Mouse (Mus musculus) frontal cortex, postnatal 14 days (tissue): ENCODE results near the gene Il9.

ENCODE experiments used
- DNase-seq, 2 experiments: peaks; one replicate each; pipeline ENCODE4 v3.0.0; 2022; ENCODE audit warnings: low spot score in 2 of 2

Il9 gene

DNA sequence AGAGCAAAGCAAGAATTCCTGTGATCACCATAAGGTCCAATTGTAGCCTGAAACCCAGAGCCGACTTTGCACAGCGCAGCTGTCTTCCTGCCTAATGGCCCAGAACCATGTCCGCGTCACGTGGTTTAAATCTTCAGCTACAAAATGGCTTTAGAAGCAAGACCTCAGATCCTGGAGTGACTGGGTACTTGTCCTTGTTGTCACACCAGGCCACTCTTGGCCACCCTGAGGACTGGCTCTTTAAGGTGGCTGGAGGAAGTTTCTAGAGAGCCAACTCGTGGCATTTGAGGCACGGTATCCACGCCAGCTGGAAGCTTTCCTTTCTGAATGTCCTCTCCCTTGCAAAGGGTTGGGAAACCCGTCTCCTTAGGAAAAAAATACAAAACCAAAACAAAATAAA is 10.1 kb downstream of the Il9 start:
- no peak for DNase-seq

- no peak for DNase-seq
Observed at GRCm38 (mm10) chr13:56471211-56471610, 10.8 kb downstream of the Il9 start.

GRCm38 (mm10) chr13:56468536-56468935 is 13.5 kb downstream of the Il9 start:
- no peak for DNase-seq

- no peak for DNase-seq
Observed at GRCm38 (mm10) chr13:56467786-56468185, 14.3 kb downstream of the Il9 start.

DNA sequence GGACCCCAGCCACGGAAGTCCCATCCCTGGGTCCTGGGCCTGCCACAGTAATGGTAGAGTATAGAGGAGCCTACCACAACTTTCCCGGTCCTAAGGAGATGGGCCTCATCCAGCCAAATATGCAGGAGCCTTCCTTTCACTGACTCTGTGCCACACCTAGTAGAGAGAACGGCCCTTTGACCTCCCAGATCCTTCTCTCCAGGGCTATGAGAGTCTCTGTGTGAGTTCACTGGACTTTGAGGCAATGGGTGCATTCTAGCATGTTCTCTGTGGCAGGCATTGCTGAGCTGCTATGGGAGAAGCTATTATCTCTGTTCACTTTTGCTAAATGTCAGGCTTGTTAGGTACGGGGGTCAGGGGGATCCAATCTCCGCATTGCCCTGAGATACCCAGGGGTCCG is 18.3 kb downstream of the Il9 start:
- DNase-seq: no peak

- no peak for DNase-seq
Observed at GRCm38 (mm10) chr13:56463261-56463660, 18.8 kb downstream of the Il9 start.

GRCm38 (mm10) chr13:56462791-56463190 is 19.3 kb downstream of the Il9 start:
- no peak for DNase-seq

- DNase-seq: no peak
Observed at GRCm38 (mm10) chr13:56461460-56461859, 20.6 kb downstream of the Il9 start.

GRCm38 (mm10) chr13:56458001-56458400 is 24.0 kb downstream of the Il9 start:
- DNase-seq: no peak

DNA sequence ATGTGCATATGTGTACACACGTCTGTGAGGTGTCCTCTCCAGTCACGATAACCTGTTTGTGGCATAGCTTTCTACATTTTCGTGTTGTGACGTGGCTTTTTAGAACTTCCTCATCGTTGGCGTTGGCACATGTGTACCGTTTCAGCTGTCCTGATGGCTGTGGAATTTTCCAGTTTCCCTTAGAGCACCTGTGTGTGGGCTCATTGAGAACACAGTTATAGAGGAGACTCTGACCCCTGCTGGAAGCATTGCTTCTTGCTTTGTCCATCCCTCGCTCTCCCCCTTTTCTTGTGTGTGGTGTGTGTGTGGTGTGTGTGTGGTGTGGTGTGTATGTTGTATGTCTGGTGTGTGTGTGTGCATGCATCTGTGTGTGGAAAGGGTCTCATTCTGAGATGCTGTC is 32.0 kb downstream of the Il9 start:
- DNase-seq: no peak

- DNase-seq: no peak
Observed at GRCm38 (mm10) chr13:56449239-56450030, 32.6 kb downstream of the Il9 start.

DNA sequence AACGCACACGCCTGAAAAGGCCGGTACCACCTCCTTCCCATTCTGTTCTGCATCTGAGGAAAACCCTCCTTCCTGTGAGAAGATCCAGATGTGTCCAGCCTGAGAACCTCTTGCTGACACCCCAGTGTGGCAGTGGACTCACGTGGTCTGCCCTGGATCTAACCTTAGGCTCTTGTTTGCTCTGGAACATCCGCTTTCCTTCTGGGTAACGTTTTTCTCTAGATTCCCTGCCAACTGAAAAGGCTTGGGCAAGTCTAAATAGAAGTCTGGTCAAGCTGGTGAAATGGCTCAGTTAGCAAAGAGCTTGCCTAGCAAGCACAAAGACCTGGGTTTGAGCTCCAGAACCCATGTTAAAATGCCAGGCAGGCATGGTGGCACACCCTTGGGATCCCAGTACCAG is 37.0 kb downstream of the Il9 start:
- DNase-seq: no peak

DNA sequence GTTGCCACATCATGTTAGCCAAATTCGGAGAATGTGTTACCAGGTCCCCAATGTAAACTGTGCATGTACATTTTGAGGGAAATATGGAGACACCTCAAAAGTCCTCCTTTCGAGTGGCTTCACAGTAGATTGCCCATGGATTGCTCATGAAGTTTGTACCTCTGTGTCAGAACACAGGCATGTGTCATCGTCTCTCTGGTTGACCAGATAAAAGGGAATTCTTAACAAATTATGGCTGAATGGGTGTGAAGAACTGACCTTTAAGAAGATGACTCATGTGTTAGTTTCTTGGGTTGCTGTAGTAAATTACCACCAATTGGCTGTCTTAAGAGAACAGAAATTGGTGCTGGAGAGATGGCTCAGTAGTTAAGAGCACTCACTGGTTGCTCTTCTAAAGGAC is 37.9 kb downstream of the Il9 start:
- DNase-seq: no peak

GRCm38 (mm10) chr13:56443411-56443810 is 38.6 kb downstream of the Il9 start:
- DNase-seq: no peak

GRCm38 (mm10) chr13:56438211-56439075 is 43.6 kb downstream of the Il9 start, which contains the start of gene Slc25a48:
Slc25a48 (plus strand) TSS chr13:56438355.
- no peak for DNase-seq

GRCm38 (mm10) chr13:56435615-56436287 is 46.3 kb downstream of the Il9 start:
- DNase-seq: no peak

- no peak for DNase-seq
Observed at GRCm38 (mm10) chr13:56434311-56434751, 47.7 kb downstream of the Il9 start.

- peak; percentile 37 to 69 for DNase-seq
Observed at GRCm38 (mm10) chr13:56433466-56433865, 48.6 kb downstream of the Il9 start.

DNA sequence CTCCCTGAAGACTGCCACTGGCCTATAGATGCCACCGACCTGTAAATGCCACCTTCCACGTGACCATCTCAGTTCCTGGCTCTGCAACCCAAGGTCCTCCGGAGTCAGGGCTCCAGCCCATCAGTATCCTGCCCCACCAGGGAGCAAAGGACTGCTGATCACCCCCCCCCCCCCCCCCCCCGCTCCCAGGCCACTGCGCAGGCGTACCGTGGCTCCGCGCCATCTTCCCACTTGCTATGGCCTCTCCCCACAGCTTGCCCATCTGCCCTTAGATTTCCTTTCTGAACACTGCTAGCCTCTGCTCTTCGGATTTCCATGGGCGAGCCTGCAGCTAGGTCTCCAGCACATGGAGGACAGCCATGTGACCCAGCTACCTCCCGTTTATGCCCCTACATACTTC is 49.5 kb downstream of the Il9 start:
- no peak for DNase-seq
